Mouse (Mus musculus) 416B (cell line): ENCODE measurements at regions not wholly inside any gene's neighbourhood (a gene's known extent, or its start where the extent isn't known, plus 50 kb on each side); places are given as distances from the start of the nearest gene placed in this dataset.

Source experiments
- DNase-seq: peaks from one replicate; pipeline ENCODE4 v3.0.0; 2011; ENCODE audit warnings: low read depth

GRCm38 (mm10) chr6:70714239-70714638 is 77.8 kb downstream of the Rpia start:
- peak; percentile 86 for DNase-seq

GRCm38 (mm10) chr6:70713665-70714064 is 78.4 kb downstream of the Rpia start:
- no peak for DNase-seq

- DNase-seq = peak; percentile 42
Measured at GRCm38 (mm10) chr6:70713118-70713517, 78.9 kb downstream of the Rpia start.

- DNase-seq = peak; percentile 90
Measured at GRCm38 (mm10) chr6:70709338-70710055, 82.5 kb downstream of the Rpia start.

GRCm38 (mm10) chr6:70695596-70695995 is 96.4 kb downstream of the Rpia start:
- no peak for DNase-seq
